Mouse (Mus musculus) heart, embryonic 12.5 days (tissue): ENCODE results near the gene Ttc21b. TPM values are rescaled to one million over a fixed set of nuclear protein-coding genes. Genes with fewer than 3 reads are reported as not detected.

Experiments used
- ATAC-seq: fragments of 200-750 bp; cut with Nextera tagmentation; 2 replicates; pipeline ENCODE4 v1.8.0; 2017; ENCODE audit warnings: moderate TSS enrichment, moderate library complexity; ENCODE audit not compliant: insufficient number of reproducible peaks, low FRiP score
- H3K27ac ChIP-seq: fragments of 300-500 bp; sonication (generic); 2 replicates; pipeline ENCODE4 v1.5.1; 2016; ENCODE audit warnings: mild to moderate bottlenecking, moderate library complexity; ENCODE audit not compliant: poor library complexity, severe bottlenecking
- H3K27me3 ChIP-seq: fragments of 300-500 bp; sonication (generic); replicated peaks from 2 replicates; pipeline ENCODE4 v1.6.1; 2016; ENCODE audit warnings: mild to moderate bottlenecking, moderate library complexity
- H3K36me3 ChIP-seq: fragments of 300-500 bp; sonication (generic); 2 replicates; pipeline ENCODE4 v1.6.1; 2016; ENCODE audit warnings: mild to moderate bottlenecking, moderate library complexity
- H3K4me1 ChIP-seq: fragments of 300-500 bp; sonication (generic); replicated peaks from 2 replicates; pipeline ENCODE4 v1.6.1; 2016; ENCODE audit warnings: mild to moderate bottlenecking
- H3K4me2 ChIP-seq: fragments of 300-500 bp; sonication (generic); 2 replicates; pipeline ENCODE4 v1.6.1; 2016; ENCODE audit warnings: mild to moderate bottlenecking, moderate library complexity
- H3K4me3 ChIP-seq: fragments of 300-500 bp; sonication (generic); 2 replicates; pipeline ENCODE4 v1.5.1; 2016; ENCODE audit warnings: mild to moderate bottlenecking
- H3K9ac ChIP-seq: fragments of 300-500 bp; sonication (generic); 2 replicates; pipeline ENCODE4 v1.6.1; 2016; ENCODE audit warnings: mild to moderate bottlenecking, moderate library complexity
- H3K9me3 ChIP-seq: fragments of 300-500 bp; sonication (generic); replicated peaks from 2 replicates; pipeline ENCODE4 v1.6.1; 2016; ENCODE audit warnings: mild to moderate bottlenecking, moderate library complexity
- WGBS: fragments of 180-500 bp; shearing (Covaris S2); methylation state at CpG from one replicate; pipeline ENCODE4 v1.1.7; 2016; 5-methylcytosine and 5-hydroxymethylcytosine counted together
- polyA plus RNA-seq: library from polyadenylated mRNA; unstranded; fragments of >200 nt; fragmentation: Nextera tagmentation; extraction: Ambion mirVana; gene quantifications from 2 replicates; pipeline ENCODE4 v1.2.1, GENCODE M21; 2016

Ttc21b gene
- polyA plus RNA-seq, 1 experiment from 2014 or later = 7.3 TPM

DNA sequence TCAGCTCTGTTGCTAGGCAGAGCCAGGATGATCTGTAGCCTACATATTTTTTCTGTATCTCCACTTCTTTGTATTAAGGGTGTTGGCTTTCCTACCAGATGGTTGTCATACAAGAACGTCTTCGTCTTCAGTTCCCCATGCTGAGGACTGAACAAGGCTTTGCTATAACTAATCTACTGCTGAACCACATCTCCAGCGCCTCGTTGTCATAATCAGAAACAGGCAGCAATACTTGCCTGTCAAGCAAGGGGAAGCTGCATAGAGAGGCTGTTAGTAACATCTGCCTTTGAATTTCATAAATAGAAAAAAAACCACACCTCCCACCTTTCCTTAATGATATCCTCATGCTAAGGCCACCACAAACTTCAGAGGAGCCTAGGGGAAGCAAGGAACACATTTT lies 116.2 kb downstream of the Ttc21b start:
- no peaks in the 10 kb centered on the region for H3K4me1 ChIP-seq
- H3K27ac ChIP-seq = no peak overlapping the region
- no peak overlapping the region for H3K4me3 ChIP-seq
- WGBS = 67% methylated on average over 4 of the region's 4 CpGs
- no peak overlapping the region for H3K4me2 ChIP-seq
- no peaks in the 10 kb centered on the region for H3K36me3 ChIP-seq
- H3K9ac ChIP-seq = no peak overlapping the region
- H3K27me3 ChIP-seq = no peaks in the 10 kb centered on the region
- no peak for ATAC-seq
- no peaks in the 10 kb centered on the region for H3K9me3 ChIP-seq

Other genes with a start within 250 kb of the Ttc21b start
- 0.15 TPM in 1 of 2 replicates, not detected in the other for gene Galnt3, start 131.6 kb downstream of the Ttc21b start, polyA plus RNA-seq
- gene Scn1a, start 184.2 kb upstream of the Ttc21b start, polyA plus RNA-seq = 0.08 TPM in 1 of 2 replicates, not detected in the other